Mouse (Mus musculus) CH12.LX (cell line): ENCODE measurements at regions not wholly inside any gene's neighbourhood (a gene's known extent, or its start where the extent isn't known, plus 50 kb on each side); places are given as distances from the start of the nearest gene placed in this dataset.

ENCODE experiments used
- DNase-seq: peaks from one replicate; pipeline ENCODE4 v3.0.0-alpha.2; 2013; ENCODE audit errors: extremely low read depth
- H3K27ac ChIP-seq: 2 replicates; pipeline ENCODE4 v1.5.1; 2012; ENCODE audit warnings: low read depth, mild to moderate bottlenecking, control low read depth, moderate library complexity; ENCODE audit not compliant: insufficient read depth
- H3K27me3 ChIP-seq: replicated peaks from 2 replicates; pipeline ENCODE3; 2012; ENCODE audit warnings: inconsistent platforms
- H3K36me3 ChIP-seq, 2 experiments: replicated peaks in 1 of 2; 2 replicates each; pipeline versions ENCODE3 to v1.6.1; 2012; ENCODE audit warnings: inconsistent platforms in 1 of 2, low read length in 1 of 2, mild to moderate bottlenecking in 1 of 2, mixed read lengths in 1 of 2, moderate library complexity in 1 of 2; ENCODE audit not compliant: control insufficient read depth in 1 of 2, insufficient read depth in 1 of 2
- H3K4me1 ChIP-seq, 2 experiments: 2 replicates each; pipeline ENCODE4 v1.6.1; 2012; ENCODE audit warnings: inconsistent platforms in 1 of 2, moderate library complexity in 1 of 2; ENCODE audit not compliant: insufficient read depth in 2 of 2, control insufficient read depth in 1 of 2
- H3K4me2 ChIP-seq: 2 replicates; pipeline ENCODE4 v1.6.1; 2012; ENCODE audit warnings: low read depth, mild to moderate bottlenecking, control low read depth; ENCODE audit not compliant: poor library complexity, insufficient read depth, severe bottlenecking
- H3K4me3 ChIP-seq, 3 experiments: fragments of 150-350 bp in 1 of 3; sonication (generic) in 1 of 3; replicated peaks in 1 of 3; 2 replicates each; pipeline versions ENCODE3 to v1.5.1; 2011 to 2012; ENCODE audit warnings: low read depth in 2 of 3, low read length in 2 of 3, mild to moderate bottlenecking in 2 of 3, moderate library complexity in 2 of 3, control low read depth in 1 of 3, improper control_type of control experiment in 1 of 3, inconsistent platforms in 1 of 3, mixed read lengths in 1 of 3; ENCODE audit not compliant: poor library complexity in 1 of 3
- H3K79me2 ChIP-seq: replicated peaks from 2 replicates; pipeline ENCODE4 v1.6.1; 2012; ENCODE audit warnings: mild to moderate bottlenecking, moderate library complexity; ENCODE audit not compliant: control insufficient read depth, poor library complexity, insufficient read depth, severe bottlenecking; ENCODE audit errors: extremely low read depth
- H3K9ac ChIP-seq: 2 replicates; pipeline ENCODE4 v1.6.1; 2012; ENCODE audit warnings: low read depth, mild to moderate bottlenecking, control low read depth, moderate library complexity; ENCODE audit not compliant: insufficient read depth
- H3K9me3 ChIP-seq: replicated peaks from 2 replicates; pipeline ENCODE3; 2012; ENCODE audit warnings: low read length, inconsistent platforms, mixed read lengths
- CHD2 ChIP-seq: IDR thresholded peaks from 2 replicates; pipeline ENCODE4 v1.6.1; 2011; ENCODE audit warnings: low read length, improper control_type of control experiment
- CTCF ChIP-seq, 2 experiments: IDR thresholded peaks in 1 of 2; conservative IDR thresholded peaks in 1 of 2; 2 replicates each; pipeline ENCODE4 v1.5.1; 2011 to 2012; ENCODE audit warnings: low read depth in 2 of 2, low read length in 2 of 2, improper control_type of control experiment in 1 of 2, inconsistent platforms in 1 of 2, mild to moderate bottlenecking in 1 of 2, moderate library complexity in 1 of 2
- ELF1 ChIP-seq: IDR thresholded peaks from 2 replicates; pipeline ENCODE4 v1.6.1; 2014; ENCODE audit warnings: low read depth, mild to moderate bottlenecking, inconsistent platforms, low read length, improper control_type of control experiment
- EP300 ChIP-seq: IDR thresholded peaks from 2 replicates; pipeline ENCODE4 v1.6.1; 2011; ENCODE audit warnings: low read length, improper control_type of control experiment
- ETS1 ChIP-seq: conservative IDR thresholded peaks from 2 replicates; pipeline ENCODE4 v1.6.1; 2012; ENCODE audit warnings: low read depth, mild to moderate bottlenecking, inconsistent platforms, low read length, improper control_type of control experiment, moderate library complexity
- IRF4 ChIP-seq: IDR thresholded peaks from 2 replicates; pipeline ENCODE4 v1.6.1; 2014; ENCODE audit warnings: low read depth, mild to moderate bottlenecking, inconsistent platforms, low read length, improper control_type of control experiment
- KAT2A ChIP-seq: IDR thresholded peaks from 2 replicates; pipeline ENCODE4 v1.6.1; 2012; ENCODE audit warnings: low read length, improper control_type of control experiment, inconsistent platforms; ENCODE audit not compliant: insufficient replicate concordance
- MYC ChIP-seq: IDR thresholded peaks from 2 replicates; pipeline ENCODE4 v1.6.1; 2011; ENCODE audit warnings: low read depth, mild to moderate bottlenecking, improper control_type of control experiment, low read length
- PAX5 ChIP-seq: IDR thresholded peaks from 2 replicates; pipeline ENCODE4 v1.6.1; 2012; ENCODE audit warnings: low read length, inconsistent platforms, mixed read lengths
- POLR2A ChIP-seq: IDR thresholded peaks from 2 replicates; pipeline ENCODE4 v1.6.1; 2011; ENCODE audit warnings: low read depth, mild to moderate bottlenecking, improper control_type of control experiment, low read length
- POLR2AphosphoS2 ChIP-seq: IDR thresholded peaks from 2 replicates; pipeline ENCODE4 v1.6.1; 2011; ENCODE audit warnings: low read depth, low read length, improper control_type of control experiment
- RCOR1 ChIP-seq: conservative IDR thresholded peaks from 2 replicates; pipeline ENCODE4 v1.6.1; 2012; ENCODE audit warnings: low read depth, mild to moderate bottlenecking, inconsistent platforms, low read length, improper control_type of control experiment
- TBP ChIP-seq: conservative IDR thresholded peaks from 2 replicates; pipeline ENCODE4 v1.6.1; 2011; ENCODE audit warnings: low read depth, low read length, improper control_type of control experiment
- TCF12 ChIP-seq: IDR thresholded peaks from 2 replicates; pipeline ENCODE4 v1.6.1; 2014; ENCODE audit warnings: low read depth, mild to moderate bottlenecking, inconsistent platforms, low read length, improper control_type of control experiment
- UBTF ChIP-seq: IDR thresholded peaks from 2 replicates; pipeline ENCODE4 v1.6.1; 2012; ENCODE audit warnings: low read depth, mild to moderate bottlenecking, inconsistent platforms, low read length, improper control_type of control experiment, moderate library complexity
- USF2 ChIP-seq: conservative IDR thresholded peaks from 2 replicates; pipeline ENCODE4 v1.6.1; 2011; ENCODE audit warnings: low read depth, low read length, improper control_type of control experiment
- ZC3H11A ChIP-seq: IDR thresholded peaks from 2 replicates; pipeline ENCODE4 v1.6.1; 2012; ENCODE audit warnings: low read depth, mild to moderate bottlenecking, inconsistent platforms, low read length, improper control_type of control experiment
- ZKSCAN1 ChIP-seq: IDR thresholded peaks from 2 replicates; pipeline ENCODE4 v1.6.1; 2012; ENCODE audit warnings: low read depth, inconsistent platforms, low read length, improper control_type of control experiment, borderline replicate concordance
- ZNF384 ChIP-seq: IDR thresholded peaks from 2 replicates; pipeline ENCODE4 v1.6.1; 2012; ENCODE audit warnings: low read depth, low read length, improper control_type of control experiment, inconsistent platforms
- dilution Hi-C: fragments of 300-500 bp; cut with MboI; formaldehyde crosslinking; loops from 2 replicates; pipeline ENCODE4 v1.14.3; 2020; ENCODE audit warnings: low sequenced_read_pairs; ENCODE audit not compliant: extremely low pct_unique_long_range_greater_than_20kb, extremely low pct_ligation_motif_present
- in situ Hi-C: fragments of 300-500 bp; cut with MboI; formaldehyde crosslinking; loops from 3 replicates; pipeline ENCODE4 v1.14.3; 2019; ENCODE audit warnings: low sequenced_read_pairs, low pct_ligation_motif_present, low pct_unique_long_range_greater_than_20kb, mixed read lengths

DNA sequence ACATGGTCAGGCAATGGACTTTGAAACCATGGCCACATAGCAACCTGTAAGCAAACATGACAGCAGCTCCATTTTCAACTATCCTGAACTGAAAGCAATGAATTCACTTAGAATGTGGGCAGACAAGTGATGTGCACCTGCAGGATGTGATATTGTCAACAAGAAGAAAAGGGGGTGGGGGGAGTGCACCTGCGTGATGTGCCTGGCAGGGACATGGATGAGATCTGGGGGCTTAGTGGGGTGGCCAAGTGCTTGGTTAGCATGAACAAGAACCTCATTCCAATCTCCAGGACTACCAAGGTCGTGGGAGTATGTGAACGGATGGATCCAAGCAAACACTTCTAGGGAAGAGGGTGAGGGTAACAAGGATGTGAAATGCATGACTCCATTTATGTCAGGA, 453.1 kb upstream of the Hs6st1 start:
- in situ Hi-C loops: no loop called here
- no peaks in the 10 kb centered on the region for H3K36me3 ChIP-seq
- H3K9me3 ChIP-seq: no peaks in the 10 kb centered on the region
- dilution Hi-C loops: no loop called here
- H3K4me1 ChIP-seq: peaks cover 15 to 31% of the 10 kb centered on the region in 2 experiments
- H3K27ac ChIP-seq: no peak overlapping the region
- H3K4me3 ChIP-seq: no peak overlapping the region
- no peak overlapping the region for H3K4me2 ChIP-seq
- TF ChIP-seq ELF1 (no peak), RCOR1 (no peak), UBTF (no peak), ZNF384 (no peak), USF2 (no peak), POLR2AphosphoS2 (no peak)
- DNase-seq: no peak
- H3K79me2 ChIP-seq: no peaks in the 10 kb centered on the region
- H3K27me3 ChIP-seq: no peaks in the 10 kb centered on the region
- no peak overlapping the region for H3K9ac ChIP-seq

- DNase-seq: peak; percentile 77
- dilution Hi-C loops (no loop called here), in situ Hi-C loops (no loop called here)
- Histone ChIP-seq H3K36me3 (no peaks in the 10 kb centered on the region), H3K4me1 (peaks cover 23 to 39% of the 10 kb centered on the region in 2 experiments), H3K4me3 (peak overlapping the region in 1 of 3 experiments; percentile 28), H3K4me2 (peak overlapping the region; percentile 31), H3K27me3 (no peaks in the 10 kb centered on the region), H3K79me2 (no peaks in the 10 kb centered on the region), H3K9ac (no peak overlapping the region), H3K9me3 (peaks cover 4% of the 10 kb centered on the region), H3K27ac (peak overlapping the region; percentile 76)
- TF ChIP-seq TBP (0 out of 2 replicates have a peak, but pooled peaks have one; percentile 37), TCF12 (no peak), CHD2 (0 out of 2 replicates have a peak, but pooled peaks have one; percentile 4), ZKSCAN1 (no peak), IRF4 (peak; percentile 95), CTCF (conservative IDR thresholded peaks at IDR 0.05 in 1 of 2, IDR thresholded peaks at IDR 0.05 in 1 of 2; ENCODE audit: low read depth in 2 of 2, low read length in 2 of 2) (no peak), USF2 (no peak), KAT2A (no peak), ZC3H11A (no peak), EP300 (peak; percentile 74), ETS1 (no peak), MYC (no peak), POLR2A (peak; percentile 49), PAX5 (no peak)
Measured at GRCm38 (mm10) chr1:35619476-35619875, 448.7 kb upstream of the Hs6st1 start.
